8 mouse cellular contexts compared by ENCODE assay signal in the genomic region with DNA sequence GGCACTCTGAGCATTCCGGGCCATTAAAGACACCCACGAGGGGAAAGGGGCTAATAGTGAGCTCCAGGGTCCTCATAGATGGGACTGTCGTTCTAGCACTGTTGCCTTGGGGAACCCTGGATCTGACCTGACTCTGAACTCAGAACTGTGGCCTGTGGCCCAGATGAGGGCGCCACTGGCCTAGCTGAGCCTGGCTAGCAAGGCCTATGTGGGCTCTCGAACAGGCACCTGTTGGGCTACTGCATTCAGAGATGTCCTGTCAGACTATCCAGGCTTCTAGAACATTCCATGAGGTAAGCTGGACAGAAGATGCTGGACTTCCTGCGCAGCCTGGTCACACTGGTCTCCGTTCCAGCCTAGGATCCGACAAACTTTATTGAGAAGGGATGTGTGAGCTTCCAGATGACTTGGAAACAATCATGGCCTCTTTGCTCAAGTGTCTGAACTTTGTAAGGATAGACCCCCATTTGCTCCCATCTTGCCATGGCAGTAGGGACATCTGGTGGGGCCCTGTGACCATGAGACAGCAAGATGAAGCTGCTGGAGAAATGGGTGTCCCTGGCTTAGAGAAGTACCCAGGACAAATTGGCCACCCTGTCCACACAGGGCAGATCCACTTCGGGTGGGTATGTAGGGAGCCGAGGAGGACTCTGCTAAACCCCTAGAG. TPM values are rescaled to one million over a fixed set of nuclear protein-coding genes. Genes with fewer than 3 reads are reported as not detected.
DNase-seq lines count a peak whose midpoint lies in the region; ATAC-seq and TF ChIP-seq lines count a peak whose summit lies in the region.

No protein-coding gene starts in this region.

- 70% methylated on average over 10 of the region's 10 CpGs for WGBS in hindbrain, embryonic 12.5 days
- 69% methylated on average over 10 of the region's 10 CpGs for WGBS in limb, embryonic 13.5 days
- whole genome bisulfite sequencing in midbrain, embryonic 12.5 days, result 72% methylated on average over 10 of the region's 10 CpGs

- H3K9me3 ChIP-seq in erythroblast, embryonic 14.5 days (ENCODE audit: control insufficient read depth, low read length), result no peaks in the 10 kb centered on the region
- no peaks in the 10 kb centered on the region for H3K9me3 ChIP-seq in hindbrain, embryonic 12.5 days (replicated peaks)
- no peaks in the 10 kb centered on the region for H3K9me3 ChIP-seq in limb, embryonic 13.5 days
- no peaks in the 10 kb centered on the region for H3K9me3 ChIP-seq in midbrain, embryonic 12.5 days

- H3K4me1 ChIP-seq in bone marrow macrophage, adult 2 months (ENCODE audit: control insufficient read depth, insufficient read depth, low read length), result peaks cover 35% of the 10 kb centered on the region
- peaks cover 46% of the 10 kb centered on the region for H3K4me1 ChIP-seq in erythroblast, embryonic 14.5 days (ENCODE audit: control insufficient read depth)
- peaks cover 57% of the 10 kb centered on the region for H3K4me1 ChIP-seq in hindbrain, embryonic 12.5 days
- H3K4me1 ChIP-seq in limb, embryonic 13.5 days, result peaks cover 54% of the 10 kb centered on the region
- H3K4me1 ChIP-seq in midbrain, embryonic 12.5 days, result peaks cover 61% of the 10 kb centered on the region

- no peak for TF ChIP-seq POLR2A in bone marrow macrophage, adult 2 months (IDR thresholded peaks at IDR 0.05; ENCODE audit: borderline replicate concordance, low read depth, low read length)

- H3K9ac ChIP-seq in hindbrain, embryonic 12.5 days, result peak overlapping the region; percentile 32; the same call in 1 of the 2 replicates
- H3K9ac ChIP-seq in limb, embryonic 13.5 days, result no peak overlapping the region
- H3K9ac ChIP-seq in midbrain, embryonic 12.5 days (replicated peaks), result peak overlapping the region; percentile 92; the same call in 1 of the 2 replicates

- H3K4me3 ChIP-seq in bone marrow macrophage, adult 2 months (ENCODE audit: insufficient read depth, low read length), result peak overlapping the region; percentile 51
- peak overlapping the region; percentile 69 for H3K4me3 ChIP-seq in erythroblast, embryonic 14.5 days (replicated peaks)
- H3K4me3 ChIP-seq in hindbrain, embryonic 12.5 days, result peak overlapping the region; percentile 83
- H3K4me3 ChIP-seq in limb, embryonic 13.5 days, result peak overlapping the region; percentile 85
- peak overlapping the region; percentile 84; the same call in 1 of the 2 replicates for H3K4me3 ChIP-seq in midbrain, embryonic 12.5 days

- H3K36me3 ChIP-seq in erythroblast, embryonic 14.5 days (ENCODE audit: control insufficient read depth), result no peaks in the 10 kb centered on the region; the same call in 1 of the 2 replicates
- H3K36me3 ChIP-seq in hindbrain, embryonic 12.5 days, result no peaks in the 10 kb centered on the region
- H3K36me3 ChIP-seq in limb, embryonic 13.5 days, result no peaks in the 10 kb centered on the region
- H3K36me3 ChIP-seq in midbrain, embryonic 12.5 days, result no peaks in the 10 kb centered on the region
- no peaks in the 10 kb centered on the region for H3K36me3 ChIP-seq in splenic B cell, adult 2 months (ENCODE audit: control insufficient read depth, insufficient read depth, low read length, poor library complexity, severe bottlenecking)

- peak overlapping the region; percentile 72 for H3K27ac ChIP-seq in bone marrow macrophage, adult 2 months (ENCODE audit: insufficient read depth, low read depth, low read length)
- peak overlapping the region; percentile 91 for H3K27ac ChIP-seq in hindbrain, embryonic 12.5 days
- peak overlapping the region; percentile 52; the same call in 1 of the 2 replicates for H3K27ac ChIP-seq in limb, embryonic 13.5 days
- peak overlapping the region; percentile 88 for H3K27ac ChIP-seq in midbrain, embryonic 12.5 days (replicated peaks)

- peak; percentile 62 for DNase-seq in adrenal gland, postnatal 14 days
- no peak for DNase-seq in adrenal gland, adult 8-10 months
- peak; percentile 81 for DNase-seq in splenic B cell, adult 2 months (ENCODE audit: low read depth, low spot score)

- 0 out of 2 replicates have a peak, but pooled peaks have one; percentile 18 for TF ChIP-seq CTCF in bone marrow macrophage, adult 2 months (IDR thresholded peaks at IDR 0.05; ENCODE audit: low read depth, low read length)

- peak overlapping the region; percentile 82 for H3K4me2 ChIP-seq in hindbrain, embryonic 12.5 days (replicated peaks)
- H3K4me2 ChIP-seq in limb, embryonic 13.5 days (replicated peaks), result peak overlapping the region; percentile 89
- peak overlapping the region; percentile 86 for H3K4me2 ChIP-seq in midbrain, embryonic 12.5 days (replicated peaks)

- ATAC-seq in hindbrain, embryonic 12.5 days (ENCODE audit: low FRiP score), result peak; percentile 20
- ATAC-seq in limb, embryonic 13.5 days (ENCODE audit: low FRiP score, low read depth), result no peak
- peak; percentile 3; the same call in 1 of the 2 replicates for ATAC-seq in midbrain, embryonic 12.5 days (ENCODE audit: low FRiP score, low read depth)

- H3K27me3 ChIP-seq in erythroblast, embryonic 14.5 days (ENCODE audit: control insufficient read depth), result peaks cover 19% of the 10 kb centered on the region
- H3K27me3 ChIP-seq in hindbrain, embryonic 12.5 days, result no peaks in the 10 kb centered on the region
- H3K27me3 ChIP-seq in limb, embryonic 13.5 days, result no peaks in the 10 kb centered on the region
- H3K27me3 ChIP-seq in midbrain, embryonic 12.5 days, result no peaks in the 10 kb centered on the region
- no peaks in the 10 kb centered on the region for H3K27me3 ChIP-seq in splenic B cell, adult 2 months (ENCODE audit: control insufficient read depth, insufficient read depth, low read length, poor library complexity, severe bottlenecking)

RNA-seq across cellular contexts. Expression of a gene that starts 0.9 kb away (rescaled TPM):
- 19.3 and 24.9 TPM in 2 replicates for total RNA-seq in adrenal gland, postnatal 14 days (2021)
- total RNA-seq in adrenal gland, adult 8-10 months (2022), result 10 to 100 TPM; 29.8 to 36.7 (median 34.2) TPM
- 14.8 and 16.4 TPM in 2 replicates for polyA plus RNA-seq in bone marrow macrophage, adult 2 months (2012; ENCODE audit: insufficient read depth, insufficient read length, missing spikeins)
- 0.12 and 0.22 TPM in 2 replicates for polyA plus RNA-seq in erythroblast, embryonic 14.5 days (2012)
- 23.4 and 23.9 TPM in 2 replicates for polyA plus RNA-seq in hindbrain, embryonic 12.5 days (2016; fragmentation: Nextera tagmentation; extraction: Ambion mirVana)
- 10.5 and 11.2 TPM in 2 replicates for polyA plus RNA-seq in limb, embryonic 13.5 days (2015; fragmentation: Nextera tagmentation; extraction: Ambion mirVana)
- 20.4 and 20.9 TPM in 2 replicates for polyA plus RNA-seq in midbrain, embryonic 12.5 days (2016; fragmentation: Nextera tagmentation; extraction: Ambion mirVana)

RNA-seq across cellular contexts. Expression of a gene that starts 19.0 kb away (rescaled TPM):
- not detected in 2 replicates for total RNA-seq in adrenal gland, postnatal 14 days (2021)
- total RNA-seq in adrenal gland, adult 8-10 months (2022), result not detected
- not detected in 2 replicates for polyA plus RNA-seq in bone marrow macrophage, adult 2 months (2012; ENCODE audit: insufficient read depth, insufficient read length, missing spikeins)
- not detected in 2 replicates for polyA plus RNA-seq in erythroblast, embryonic 14.5 days (2012)
- not detected in 2 replicates for polyA plus RNA-seq in hindbrain, embryonic 12.5 days (2016; fragmentation: Nextera tagmentation; extraction: Ambion mirVana)
- polyA plus RNA-seq in limb, embryonic 13.5 days (2015; fragmentation: Nextera tagmentation; extraction: Ambion mirVana), result not detected in 2 replicates
- not detected in 2 replicates for polyA plus RNA-seq in midbrain, embryonic 12.5 days (2016; fragmentation: Nextera tagmentation; extraction: Ambion mirVana)
